Mouse (Mus musculus): ENCODE results near the gene Tnpo1.

- TF ChIP-seq CTCF (IDR thresholded peaks at IDR 0.05): no peak
- no peak for TF ChIP-seq EP300 (IDR thresholded peaks at IDR 0.05)
These were observed 31.3 kb downstream of the Tnpo1 start for GRCm38 (mm10) chr13:98894900-98895299.

Data from lung, postnatal 0 days (tissue).